Mouse (Mus musculus) liver, postnatal 0 days (tissue): ENCODE measurements around the gene Vmn1r55. TPM values are rescaled to one million over a fixed set of nuclear protein-coding genes. Genes with fewer than 3 reads are reported as not detected.
"Not testable (repeated sequence)": the region's sequence is repeated elsewhere in the genome, so short reads cannot be mapped to it uniquely, and the experiment has no call there.

ENCODE experiments used
- ATAC-seq: fragments of 200-750 bp; cut with Nextera tagmentation; 2 replicates; pipeline ENCODE4 v1.8.0; 2017; ENCODE audit warnings: mild to moderate bottlenecking, moderate library complexity
- DNase-seq: peaks from one replicate; pipeline ENCODE4 v3.0.0-alpha.2; 2016
- H3K27ac ChIP-seq: fragments of 300-500 bp; sonication (generic); 2 replicates; pipeline ENCODE4 v1.5.1; 2014; ENCODE audit warnings: antibody characterized with exemption, moderate library complexity, mild to moderate bottlenecking, low read depth
- H3K27me3 ChIP-seq: fragments of 300-500 bp; sonication (generic); 2 replicates; pipeline ENCODE4 v1.6.1; 2014; ENCODE audit warnings: low read length, control low read depth, mixed read lengths; ENCODE audit not compliant: insufficient read depth
- H3K36me3 ChIP-seq: fragments of 300-500 bp; sonication (generic); replicated peaks from 2 replicates; pipeline ENCODE4 v1.6.1; 2014; ENCODE audit warnings: mild to moderate bottlenecking, control low read depth, low read length, moderate library complexity, mixed read lengths; ENCODE audit not compliant: insufficient read depth
- H3K4me1 ChIP-seq: fragments of 300-500 bp; sonication (generic); 2 replicates; pipeline ENCODE4 v1.6.1; 2014; ENCODE audit warnings: antibody characterized with exemption, mild to moderate bottlenecking, control low read depth; ENCODE audit not compliant: insufficient read depth
- H3K4me2 ChIP-seq: fragments of 300-500 bp; sonication (generic); 2 replicates; pipeline ENCODE4 v1.6.1; 2014; ENCODE audit warnings: low read depth, mild to moderate bottlenecking, low read length, moderate library complexity, mixed read lengths
- H3K4me3 ChIP-seq: fragments of 300-500 bp; sonication (generic); 2 replicates; pipeline ENCODE4 v1.5.1; 2014; ENCODE audit warnings: low read depth, low read length
- H3K9ac ChIP-seq: fragments of 300-500 bp; sonication (generic); replicated peaks from 2 replicates; pipeline ENCODE4 v1.6.1; 2014; ENCODE audit warnings: mild to moderate bottlenecking, moderate library complexity
- H3K9me3 ChIP-seq: fragments of 300-500 bp; sonication (generic); 2 replicates; pipeline ENCODE4 v1.6.1; 2016; ENCODE audit warnings: mild to moderate bottlenecking, control low read depth, low read length, mixed read lengths
- CTCF ChIP-seq: sonication (generic); IDR thresholded peaks from 2 replicates; pipeline ENCODE4 v1.5.1; 2016; ENCODE audit warnings: antibody characterized with exemption, low read depth
- EP300 ChIP-seq: IDR thresholded peaks from 2 replicates; pipeline ENCODE4 v1.6.1; 2016; ENCODE audit warnings: antibody characterized with exemption, low read depth, mild to moderate bottlenecking
- WGBS: fragments of 180-500 bp; shearing (Covaris S2); extraction: QIAGEN DNeasy Blood & Tissue Kit; methylation state at CpG from one replicate; pipeline ENCODE4 v1.1.7; 2014; ENCODE audit not compliant: insufficient replicate concordance; 5-methylcytosine and 5-hydroxymethylcytosine counted together
- polyA plus RNA-seq: library from polyadenylated mRNA; unstranded; fragments of >200 nt; fragmentation: Nextera tagmentation; extraction: Ambion mirVana; gene quantifications from 2 replicates; pipeline ENCODE4 v1.2.1, GENCODE M21; 2015

Gene Vmn1r55
- not detected in 2 replicates for polyA plus RNA-seq

GRCm38 (mm10) chr7:5149570-5149969 is at the start of gene Vmn1r55:
Vmn1r55 (minus strand) TSS chr7:5149670.
- H3K27me3 ChIP-seq, H3K9ac ChIP-seq, H3K36me3 ChIP-seq, ATAC-seq, H3K4me1 ChIP-seq, H3K27ac ChIP-seq, H3K9me3 ChIP-seq, H3K4me2 ChIP-seq, DNase-seq, H3K4me3 ChIP-seq: not testable (repeated sequence)

- not testable (repeated sequence) for H3K36me3 ChIP-seq, H3K9ac ChIP-seq, H3K9me3 ChIP-seq, H3K27ac ChIP-seq, H3K27me3 ChIP-seq, H3K4me3 ChIP-seq, DNase-seq, ATAC-seq, H3K4me2 ChIP-seq, H3K4me1 ChIP-seq
These were observed 47.2 kb upstream of the Vmn1r55 start, which contains the start of gene Vmn1r56 for GRCm38 (mm10) chr7:5196647-5197046. Vmn1r56 (minus strand) TSS chr7:5196747.

DNA sequence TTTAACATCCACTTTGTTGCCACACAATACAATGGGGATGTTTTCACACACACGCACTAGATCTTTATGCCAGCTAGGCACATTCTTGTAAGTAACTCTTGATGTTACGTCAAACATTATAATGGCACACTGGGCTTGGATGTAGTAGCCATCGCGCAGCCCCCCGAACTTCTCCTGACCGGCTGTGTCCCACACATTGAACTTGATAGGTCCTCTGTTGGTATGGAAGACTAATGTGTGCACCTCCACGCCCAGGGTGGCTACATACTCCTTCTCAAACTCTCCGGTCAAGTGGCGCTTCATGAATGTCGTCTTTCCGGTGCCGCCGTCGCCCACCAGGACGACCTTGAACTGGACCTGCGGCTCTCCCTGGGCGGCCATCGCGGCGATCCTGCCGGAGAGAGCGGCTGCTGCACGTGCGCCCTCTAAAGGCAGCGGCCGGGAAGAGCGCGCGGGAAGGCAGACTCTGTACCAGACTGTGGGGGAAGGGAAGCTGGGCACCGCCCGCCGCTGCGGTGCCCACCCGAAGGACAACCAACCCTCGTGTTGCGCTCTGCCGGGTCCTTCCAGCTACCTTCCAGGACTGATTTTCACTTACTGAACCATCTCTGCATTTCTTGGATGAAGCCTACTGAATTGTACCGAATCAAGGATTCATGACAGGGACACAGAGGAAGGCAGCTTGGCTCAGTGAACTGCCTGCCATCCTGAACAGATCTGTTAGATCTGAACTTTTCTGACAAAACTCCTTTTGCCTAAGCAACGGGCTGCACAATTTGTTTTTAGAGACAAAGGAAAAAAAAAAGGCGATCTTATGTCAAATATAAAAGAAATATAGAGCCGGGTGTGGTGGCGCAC is 23.7 kb downstream of the Vmn1r55 start, which contains the start of gene Rasl2-9:
Gene Rasl2-9, minus strand, starts transcription at position 402 of the 858 bp plus-strand sequence.
- DNase-seq (peak; percentile 84), ATAC-seq (peak; percentile 94)
- no peaks in the 10 kb centered on the region for H3K9me3 ChIP-seq
- no peaks in the 10 kb centered on the region for H3K27me3 ChIP-seq
- H3K4me3 ChIP-seq: peak within 1 kb of the TSS; percentile 41
- 14% methylated on average over 42 of the region's 42 CpGs for WGBS
- H3K36me3 ChIP-seq: no peaks in the 10 kb centered on the region
- no peak within 1 kb of the TSS for H3K27ac ChIP-seq
- H3K4me1 ChIP-seq: peaks cover 6% of the 10 kb centered on the region; the same call in 1 of the 2 replicates
- peak; percentile 92 for TF ChIP-seq CTCF
- no peak for TF ChIP-seq EP300
- peak within 1 kb of the TSS; percentile 22 for H3K9ac ChIP-seq
- peak within 1 kb of the TSS; percentile 77 for H3K4me2 ChIP-seq

DNA sequence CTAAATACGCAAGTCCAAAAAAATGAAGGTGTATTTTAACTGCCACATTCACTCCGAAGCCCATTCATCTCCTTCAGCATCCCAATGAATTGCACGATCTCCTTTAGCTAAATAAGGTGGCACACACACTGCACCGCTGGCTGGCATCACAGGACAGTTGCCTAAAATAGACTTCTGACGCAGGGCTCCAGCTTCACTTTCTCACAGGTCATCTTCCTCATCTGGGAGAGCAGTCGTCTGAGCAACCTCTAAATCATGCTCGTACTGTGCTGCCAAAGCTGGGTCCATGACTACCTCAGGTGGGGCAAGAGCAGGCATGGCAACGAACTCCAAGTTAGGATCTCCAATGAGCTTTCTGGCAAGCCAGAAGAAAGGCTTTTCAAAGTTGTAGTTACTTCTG is 24.4 kb downstream of the Vmn1r55 start:
- DNase-seq: no peak
- Histone ChIP-seq H3K27me3 (no peaks in the 10 kb centered on the region), H3K9ac (no peak overlapping the region), H3K36me3 (no peaks in the 10 kb centered on the region), H3K4me3 (no peak overlapping the region), H3K4me2 (peak overlapping the region; percentile 77; the same call in 1 of the 2 replicates), H3K4me1 (peaks cover 6% of the 10 kb centered on the region; the same call in 1 of the 2 replicates), H3K9me3 (no peaks in the 10 kb centered on the region), H3K27ac (no peak overlapping the region)
- TF ChIP-seq EP300 (no peak), CTCF (no peak)
- 76% methylated on average over 8 of the region's 8 CpGs for WGBS
- no peak for ATAC-seq

DNA sequence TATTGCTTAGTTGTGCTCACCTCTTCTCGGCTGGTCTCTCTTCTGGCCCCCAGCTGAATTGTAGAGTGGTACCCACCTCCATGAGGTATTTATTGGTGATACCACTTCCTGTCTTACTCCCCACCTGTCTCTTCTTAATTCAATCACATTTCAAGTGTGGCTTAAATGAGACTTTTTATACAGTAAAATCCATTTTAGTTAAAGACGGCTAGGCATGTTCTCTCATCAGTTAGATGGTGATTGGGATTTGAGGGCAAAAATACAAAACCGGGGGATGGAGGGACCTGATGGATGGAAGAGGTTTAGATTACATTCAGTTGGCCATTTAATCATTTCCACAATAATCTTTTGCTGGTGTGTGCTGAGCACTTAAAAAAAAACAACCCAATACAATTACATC is 32.6 kb downstream of the Vmn1r55 start, which contains the start of gene Rfpl4:
Gene Rfpl4, minus strand, starts transcription at position 101 of the 400 bp plus-strand sequence.
- ATAC-seq (no peak), DNase-seq (no peak)
- no peaks in the 10 kb centered on the region for H3K36me3 ChIP-seq
- no peak within 1 kb of the TSS for H3K4me3 ChIP-seq
- H3K27me3 ChIP-seq: no peaks in the 10 kb centered on the region
- no peak for TF ChIP-seq CTCF
- TF ChIP-seq EP300: no peak
- H3K4me1 ChIP-seq: no peaks in the 10 kb centered on the region
- no peak within 1 kb of the TSS for H3K27ac ChIP-seq
- H3K4me2 ChIP-seq: no peak within 1 kb of the TSS
- WGBS: 75% methylated on average over 3 of the region's 3 CpGs
- no peak within 1 kb of the TSS for H3K9ac ChIP-seq
- no peaks in the 10 kb centered on the region for H3K9me3 ChIP-seq

- WGBS: 38% methylated on average over 3 of the region's 3 CpGs
- no peak overlapping the region for H3K27ac ChIP-seq
- H3K4me2 ChIP-seq: no peak overlapping the region
- H3K36me3 ChIP-seq: no peaks in the 10 kb centered on the region
- no peak for TF ChIP-seq CTCF
- no peak for TF ChIP-seq EP300
- H3K4me3 ChIP-seq: no peak overlapping the region
- no peaks in the 10 kb centered on the region for H3K9me3 ChIP-seq
- ATAC-seq (no peak), DNase-seq (no peak)
- H3K4me1 ChIP-seq: no peaks in the 10 kb centered on the region
- no peak overlapping the region for H3K9ac ChIP-seq
- H3K27me3 ChIP-seq: no peaks in the 10 kb centered on the region
These were observed 36.8 kb downstream of the Vmn1r55 start for GRCm38 (mm10) chr7:5112701-5113100.
